Mouse (Mus musculus): ENCODE data around the gene Plpp3. TPM values are rescaled to one million over a fixed set of nuclear protein-coding genes. Genes with fewer than 3 reads are reported as not detected.

Gene Plpp3
- total RNA-seq (2014; rRNA removed) (167 and 174 TPM in 2 replicates), polyA plus RNA-seq (2015; fragmentation: Nextera tagmentation; extraction: Ambion mirVana) (180 and 198 TPM in 2 replicates)

DNA sequence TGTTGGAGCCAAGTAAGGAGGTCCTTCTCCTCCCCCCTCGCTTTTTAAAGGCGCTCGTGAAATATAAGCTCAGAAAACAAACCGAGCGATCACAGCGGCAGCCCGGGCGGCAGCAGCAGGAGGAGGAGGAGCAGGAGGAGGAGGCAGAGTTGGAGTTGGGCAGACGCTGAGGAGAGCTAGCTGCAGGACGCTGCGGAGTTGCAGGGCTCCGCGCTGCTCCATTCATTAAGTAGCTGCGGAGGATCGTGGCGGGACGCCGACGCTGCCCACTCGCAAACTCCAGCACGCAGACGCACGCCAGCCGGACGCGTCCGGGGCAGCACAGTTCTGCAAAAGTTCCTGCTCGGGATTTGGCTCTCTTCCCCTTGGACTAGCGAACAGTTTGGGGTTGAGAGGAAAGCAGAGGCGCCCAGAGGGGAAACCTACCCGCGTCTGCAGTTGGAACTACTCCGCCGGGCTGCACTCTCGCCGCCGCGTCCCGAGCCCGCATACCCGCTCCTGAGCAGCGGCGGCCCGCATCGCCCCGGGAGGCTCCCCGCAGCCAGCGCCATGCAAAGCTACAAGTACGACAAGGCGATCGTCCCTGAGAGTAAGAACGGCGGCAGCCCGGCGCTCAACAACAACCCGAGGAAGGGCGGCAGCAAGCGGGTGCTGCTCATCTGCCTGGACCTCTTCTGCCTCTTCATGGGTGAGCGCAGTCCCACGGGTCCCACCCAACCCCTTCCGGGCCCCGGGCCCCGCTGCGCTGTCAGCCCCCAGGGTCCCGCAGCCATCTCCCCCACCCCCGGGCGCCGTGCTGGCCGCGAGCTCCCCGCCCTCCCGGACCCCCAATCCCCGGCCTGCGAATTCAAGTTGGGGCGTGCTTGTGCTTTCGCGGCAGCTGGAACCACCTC is at the start of gene Plpp3:
Plpp3 (plus strand) TSS at position 72 of the 893 bp plus-strand sequence.
- peak; percentile 86 for DNase-seq (ENCODE audit: low spot score)
- H3K4me2 ChIP-seq (ENCODE audit: low read depth, low read length): peak within 1 kb of the TSS; percentile 84
- no peaks in the 10 kb centered on the region for H3K9me3 ChIP-seq (ENCODE audit: low read length)
- peak within 1 kb of the TSS; percentile 86 for H3K4me3 ChIP-seq (ENCODE audit: low read length)
- ATAC-seq: peak; percentile 83
- no peak; the same call in 1 of the 2 replicates for TF ChIP-seq CTCF (IDR thresholded peaks at IDR 0.05; ENCODE audit: low read depth)
- H3K9ac ChIP-seq (replicated peaks; ENCODE audit: low read length): peak within 1 kb of the TSS; percentile 76
- H3K27ac ChIP-seq: peak within 1 kb of the TSS; percentile 89
- WGBS: under 1% methylated on average over 75 of the region's 77 CpGs
- no peaks in the 10 kb centered on the region for H3K36me3 ChIP-seq (ENCODE audit: insufficient read depth, low read length)
- H3K27me3 ChIP-seq (ENCODE audit: insufficient read depth, low read length): no peaks in the 10 kb centered on the region
- no peaks in the 10 kb centered on the region for H3K4me1 ChIP-seq (ENCODE audit: insufficient read depth, low read length)

DNA sequence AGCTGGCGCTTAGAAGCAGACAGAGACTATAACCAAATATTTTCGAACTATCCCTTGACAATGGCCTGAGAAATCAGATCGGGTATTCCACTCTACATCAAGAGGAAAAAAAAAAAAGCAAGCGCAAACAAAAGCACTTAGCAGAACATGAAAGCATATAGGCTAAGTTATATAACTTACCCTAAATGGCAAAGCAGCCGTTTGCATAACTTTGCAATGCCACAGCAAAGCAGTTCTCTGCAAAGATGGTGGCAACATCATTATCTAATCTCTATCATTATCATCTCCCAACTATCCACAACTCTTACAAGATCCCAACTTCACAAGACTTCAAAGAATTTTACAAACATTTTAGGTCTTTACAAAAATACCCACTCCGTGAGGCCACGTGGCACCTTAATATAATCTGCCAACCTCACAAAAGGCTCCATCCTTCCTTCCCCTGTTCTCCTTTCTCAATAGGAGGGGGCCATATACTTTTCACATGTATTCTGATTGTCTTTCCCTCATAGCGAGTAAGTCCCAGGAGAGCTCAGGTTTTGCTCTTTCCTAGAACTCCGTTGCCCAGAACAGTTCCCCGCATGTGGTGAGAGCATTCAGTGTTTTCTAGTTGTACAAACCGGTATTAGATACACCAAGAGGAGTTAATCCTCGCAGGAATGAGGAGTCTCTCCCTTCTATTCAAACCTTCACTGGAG is 49.1 kb upstream of the Plpp3 start:
- DNase-seq (ENCODE audit: low spot score) (no peak), ATAC-seq (no peak)
- Histone ChIP-seq H3K4me2 (ENCODE audit: low read depth, low read length) (peak overlapping the region; percentile 68), H3K9me3 (ENCODE audit: low read length) (no peaks in the 10 kb centered on the region), H3K9ac (replicated peaks; ENCODE audit: low read length) (no peak overlapping the region), H3K4me3 (ENCODE audit: low read length) (peak overlapping the region; percentile 79), H3K27me3 (ENCODE audit: insufficient read depth, low read length) (no peaks in the 10 kb centered on the region), H3K4me1 (ENCODE audit: insufficient read depth, low read length) (peaks cover 14% of the 10 kb centered on the region; the same call in 1 of the 2 replicates), H3K36me3 (ENCODE audit: insufficient read depth, low read length) (no peaks in the 10 kb centered on the region), H3K27ac (no peak overlapping the region)
- TF ChIP-seq CTCF (IDR thresholded peaks at IDR 0.05; ENCODE audit: low read depth): no peak
- WGBS: 52% methylated on average over 12 of the region's 12 CpGs

DNA sequence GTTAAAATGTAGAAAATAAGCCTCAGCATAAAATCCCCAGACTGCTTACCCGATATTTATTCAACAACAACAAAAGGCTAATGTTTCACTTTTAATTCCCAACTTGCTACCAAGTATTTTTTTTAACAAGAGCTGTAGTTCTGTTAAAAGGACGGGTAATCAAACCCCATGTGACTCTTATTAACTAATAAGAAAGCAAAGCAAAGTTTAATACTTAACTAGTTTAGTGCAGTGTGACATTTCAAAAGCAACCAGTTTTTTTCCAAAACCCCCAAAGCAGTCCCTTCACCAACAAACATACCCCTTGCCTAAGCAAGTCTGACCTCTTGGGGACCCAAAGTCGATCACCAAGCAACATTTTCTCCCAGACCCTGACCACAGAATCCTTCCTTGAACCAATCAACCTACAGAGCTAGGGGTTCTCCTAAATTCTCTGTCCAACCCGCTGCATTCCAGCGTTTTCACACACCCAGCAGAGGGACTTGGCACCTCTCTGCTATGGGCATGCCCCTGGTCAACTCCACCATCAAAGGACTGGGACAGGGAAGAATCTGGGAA is 48.4 kb upstream of the Plpp3 start:
- no peaks in the 10 kb centered on the region for H3K9me3 ChIP-seq (ENCODE audit: low read length)
- peak; percentile 38 for DNase-seq (ENCODE audit: low spot score)
- H3K9ac ChIP-seq (replicated peaks; ENCODE audit: low read length): peak overlapping the region; percentile 90
- H3K27me3 ChIP-seq (ENCODE audit: insufficient read depth, low read length): no peaks in the 10 kb centered on the region
- peak overlapping the region; percentile 68 for H3K4me2 ChIP-seq (ENCODE audit: low read depth, low read length)
- H3K4me3 ChIP-seq (ENCODE audit: low read length): peak overlapping the region; percentile 79
- H3K36me3 ChIP-seq (ENCODE audit: insufficient read depth, low read length): no peaks in the 10 kb centered on the region
- peaks cover 14% of the 10 kb centered on the region; the same call in 1 of the 2 replicates for H3K4me1 ChIP-seq (ENCODE audit: insufficient read depth, low read length)
- WGBS: 18% methylated on average over 5 of the region's 5 CpGs
- TF ChIP-seq CTCF (IDR thresholded peaks at IDR 0.05; ENCODE audit: low read depth): no peak
- ATAC-seq: peak; percentile 18; the same call in 1 of the 2 replicates
- peak overlapping the region; percentile 94 for H3K27ac ChIP-seq

DNA sequence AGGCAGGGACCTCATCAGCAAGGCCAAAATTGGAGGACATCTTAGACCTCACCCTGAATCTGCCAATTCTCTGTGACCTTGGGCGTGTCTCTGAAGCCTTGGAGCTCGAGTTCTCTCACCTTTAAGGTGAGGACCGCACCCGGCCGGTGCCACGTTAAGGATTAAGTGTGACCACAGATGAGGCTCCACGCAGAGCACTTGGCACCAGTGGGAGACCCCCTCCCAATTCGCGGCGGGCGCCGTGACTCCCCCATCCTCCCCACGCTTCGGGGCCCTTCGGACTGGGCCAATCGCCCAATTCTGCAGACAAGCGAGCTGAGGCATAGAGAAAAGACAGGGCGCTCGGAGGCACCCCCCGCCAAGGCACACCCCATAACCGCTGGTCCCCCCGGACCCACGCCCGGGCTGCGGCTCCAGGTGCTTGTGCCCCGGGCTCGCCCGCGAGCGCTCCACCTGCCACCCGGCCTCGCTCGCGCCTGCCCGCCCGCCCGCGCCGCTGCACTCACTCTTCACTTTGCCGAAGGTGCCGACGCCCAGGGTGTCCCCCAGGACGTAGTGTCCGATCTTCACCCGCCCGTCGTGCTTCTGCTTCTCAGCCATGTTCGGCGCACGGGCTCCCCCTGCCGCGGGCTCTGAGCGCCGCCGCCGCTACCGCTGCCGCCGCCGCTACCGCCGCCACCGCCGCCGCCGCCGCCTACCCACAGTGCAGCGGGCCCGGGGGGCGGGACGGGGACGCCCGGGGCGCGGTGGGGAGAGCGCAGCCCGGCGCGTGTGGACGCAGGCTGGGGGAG is 47.8 kb upstream of the Plpp3 start, which contains the start of gene Prkaa2:
Prkaa2 (minus strand) TSS at position 692 of the 791 bp plus-strand sequence.
- H3K27me3 ChIP-seq (ENCODE audit: insufficient read depth, low read length): no peaks in the 10 kb centered on the region
- no peaks in the 10 kb centered on the region for H3K9me3 ChIP-seq (ENCODE audit: low read length)
- peak; percentile 82 for DNase-seq (ENCODE audit: low spot score)
- H3K36me3 ChIP-seq (ENCODE audit: insufficient read depth, low read length): no peaks in the 10 kb centered on the region
- H3K9ac ChIP-seq (replicated peaks; ENCODE audit: low read length): peak within 1 kb of the TSS; percentile 90
- H3K4me2 ChIP-seq (ENCODE audit: low read depth, low read length): peak within 1 kb of the TSS; percentile 68
- no peak for TF ChIP-seq CTCF (IDR thresholded peaks at IDR 0.05; ENCODE audit: low read depth)
- H3K4me3 ChIP-seq (ENCODE audit: low read length): peak within 1 kb of the TSS; percentile 79
- under 1% methylated on average over 59 of the region's 80 CpGs for WGBS
- H3K27ac ChIP-seq: peak within 1 kb of the TSS; percentile 94
- peak; percentile 89 for ATAC-seq
- H3K4me1 ChIP-seq (ENCODE audit: insufficient read depth, low read length): peaks cover 14% of the 10 kb centered on the region; the same call in 1 of the 2 replicates

DNA sequence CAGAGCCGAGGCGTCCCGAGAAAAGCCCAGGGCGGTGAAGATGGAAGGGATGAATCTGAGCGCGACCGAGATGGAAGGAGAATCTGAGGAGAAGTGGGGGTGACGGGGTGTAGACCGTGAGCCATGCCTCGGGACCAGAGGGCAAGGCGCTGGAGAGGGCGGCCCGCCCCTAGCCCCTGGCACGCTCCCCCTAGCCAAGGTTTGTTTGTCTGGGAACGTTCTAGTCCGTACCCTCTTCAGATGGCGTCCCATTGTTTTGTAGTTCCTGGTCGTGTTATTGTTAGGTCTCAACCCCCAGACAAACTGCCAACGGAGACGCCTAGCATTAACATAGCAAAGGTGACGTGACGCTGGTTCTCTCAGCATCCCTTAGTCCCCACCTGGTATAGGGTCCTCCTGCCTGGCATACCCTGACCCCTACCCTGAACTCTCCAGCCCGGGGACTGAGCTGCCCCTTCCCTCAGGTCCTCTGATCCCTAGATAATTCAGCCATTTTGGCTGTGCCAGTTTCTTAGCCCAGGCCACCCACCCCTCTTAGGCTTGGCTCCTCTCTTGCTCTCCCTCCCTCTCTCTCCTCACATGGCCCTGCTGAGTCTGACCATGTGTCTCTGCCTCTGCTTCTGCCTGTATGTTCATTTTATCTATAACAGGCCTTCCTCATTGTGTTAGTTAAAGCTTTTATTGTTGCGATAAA is 47.0 kb upstream of the Plpp3 start:
- Histone ChIP-seq H3K27ac (peak overlapping the region; percentile 94), H3K36me3 (ENCODE audit: insufficient read depth, low read length) (no peaks in the 10 kb centered on the region), H3K27me3 (ENCODE audit: insufficient read depth, low read length) (no peaks in the 10 kb centered on the region), H3K9ac (replicated peaks; ENCODE audit: low read length) (peak overlapping the region; percentile 90), H3K4me1 (ENCODE audit: insufficient read depth, low read length) (peaks cover 14% of the 10 kb centered on the region; the same call in 1 of the 2 replicates), H3K4me3 (ENCODE audit: low read length) (peak overlapping the region; percentile 79), H3K4me2 (ENCODE audit: low read depth, low read length) (peak overlapping the region; percentile 68), H3K9me3 (ENCODE audit: low read length) (no peaks in the 10 kb centered on the region)
- DNase-seq (ENCODE audit: low spot score) (peak; percentile 59), ATAC-seq (peak; percentile 79)
- TF ChIP-seq CTCF (IDR thresholded peaks at IDR 0.05; ENCODE audit: low read depth): peak; percentile 7; the same call in 1 of the 2 replicates
- 3% methylated on average over 18 of the region's 24 CpGs for WGBS
